Comparison of ENCODE assay signal across 8 mouse cellular contexts in genomic region chr10:53863486-53864357, GRCm38 (mm10).
A peak's percentile ranks its signal among the peaks of the same experiment; 100 is the strongest.
DNase-seq lines count a peak whose midpoint lies in the region; ATAC-seq and TF ChIP-seq lines count a peak whose summit lies in the region.

No protein-coding gene starts in this region.

- DNase-seq in CD4-positive helper T cell, adult 2 months (ENCODE audit: low read depth, low spot score): peak; percentile 50
- DNase-seq in adipocyte (ENCODE audit: low spot score): peak; percentile 85
- DNase-seq in embryo, embryonic 10.5 days (ENCODE audit: low spot score): peak; percentile 84
- peak; percentile 68 for DNase-seq in heart, postnatal 0 days (ENCODE audit: low spot score)
- DNase-seq in large intestine, adult 2 months (ENCODE audit: low read depth, low spot score): peak; percentile 11
- peak; percentile 16 to 61 for DNase-seq in thymus, postnatal 10 days (ENCODE audit: low spot score in 2 of 2)

- 35% methylated on average over 7 of the region's 7 CpGs for WGBS in heart, postnatal 0 days
- WGBS in large intestine, adult 2 months: 44% methylated on average over 7 of the region's 7 CpGs
- WGBS in liver, embryonic 15.5 days (ENCODE audit: insufficient replicate concordance): 33% methylated on average over 7 of the region's 7 CpGs
- 49% methylated on average over 7 of the region's 7 CpGs for WGBS in neural tube, embryonic 13.5 days

- H3K36me3 ChIP-seq in heart, postnatal 0 days (replicated peaks; ENCODE audit: control insufficient read depth, insufficient read depth, low read length): no peaks in the 10 kb centered on the region
- no peaks in the 10 kb centered on the region for H3K36me3 ChIP-seq in liver, embryonic 15.5 days (replicated peaks)
- no peaks in the 10 kb centered on the region for H3K36me3 ChIP-seq in neural tube, embryonic 13.5 days

- TF ChIP-seq CTCF in heart, postnatal 0 days (IDR thresholded peaks at IDR 0.05; ENCODE audit: low read depth): peak; percentile 80

- no peaks in the 10 kb centered on the region for H3K4me1 ChIP-seq in heart, postnatal 0 days (ENCODE audit: control insufficient read depth, insufficient read depth)
- no peaks in the 10 kb centered on the region for H3K4me1 ChIP-seq in liver, embryonic 15.5 days (replicated peaks)
- no peaks in the 10 kb centered on the region for H3K4me1 ChIP-seq in neural tube, embryonic 13.5 days (replicated peaks)

- H3K9me3 ChIP-seq in heart, postnatal 0 days (replicated peaks; ENCODE audit: control insufficient read depth, low read length): no peaks in the 10 kb centered on the region
- no peaks in the 10 kb centered on the region for H3K9me3 ChIP-seq in liver, embryonic 15.5 days (replicated peaks)
- H3K9me3 ChIP-seq in neural tube, embryonic 13.5 days: no peaks in the 10 kb centered on the region

- no peak overlapping the region for H3K9ac ChIP-seq in heart, postnatal 0 days (replicated peaks; ENCODE audit: low read depth, low read length)
- no peak overlapping the region for H3K9ac ChIP-seq in liver, embryonic 15.5 days
- no peak overlapping the region for H3K9ac ChIP-seq in neural tube, embryonic 13.5 days

- no peak overlapping the region for H3K4me3 ChIP-seq in heart, postnatal 0 days (ENCODE audit: low read depth, low read length)
- H3K4me3 ChIP-seq in liver, embryonic 15.5 days (replicated peaks): no peak overlapping the region
- H3K4me3 ChIP-seq in neural tube, embryonic 13.5 days: no peak overlapping the region

- no peak for TF ChIP-seq EP300 in heart, postnatal 0 days (IDR thresholded peaks at IDR 0.05; ENCODE audit: low read depth)

- peak; percentile 51; the same call in 1 of the 2 replicates for ATAC-seq in heart, postnatal 0 days (ENCODE audit: insufficient read depth, low read depth)
- ATAC-seq in liver, embryonic 15.5 days (ENCODE audit: insufficient read depth): 0 out of 2 replicates have a peak, but pooled peaks have one; percentile 31
- ATAC-seq in neural tube, embryonic 13.5 days (ENCODE audit: low read depth): peak; percentile 84

- no peak overlapping the region for H3K27ac ChIP-seq in heart, postnatal 0 days (ENCODE audit: low read depth)
- no peak overlapping the region for H3K27ac ChIP-seq in liver, embryonic 15.5 days (replicated peaks)
- H3K27ac ChIP-seq in neural tube, embryonic 13.5 days (replicated peaks): no peak overlapping the region

- no peak overlapping the region for H3K4me2 ChIP-seq in heart, postnatal 0 days (ENCODE audit: low read depth, low read length)
- no peak overlapping the region for H3K4me2 ChIP-seq in liver, embryonic 15.5 days
- no peak overlapping the region for H3K4me2 ChIP-seq in neural tube, embryonic 13.5 days

- H3K27me3 ChIP-seq in heart, postnatal 0 days (ENCODE audit: control insufficient read depth, insufficient read depth, low read length): no peaks in the 10 kb centered on the region
- H3K27me3 ChIP-seq in liver, embryonic 15.5 days: no peaks in the 10 kb centered on the region
- no peaks in the 10 kb centered on the region for H3K27me3 ChIP-seq in neural tube, embryonic 13.5 days

Comparison
In these comparisons a context has a peak if more than half of its experiments do, and no peak if none do; other contexts are left out.
1. DNase-seq: peak in every context shown above with its lines; median percentile 85 in adipocyte; 84 in embryo, embryonic 10.5 days; 68 in heart, postnatal 0 days; 50 in CD4-positive helper T cell, adult 2 months; 38 in thymus, postnatal 10 days; 11 in large intestine, adult 2 months.
2. ATAC-seq: peak in every context shown above with its lines; median percentile 84 in neural tube, embryonic 13.5 days; 51 in heart, postnatal 0 days; 31 in liver, embryonic 15.5 days.